Mouse (Mus musculus): Measurements from ENCODE around the gene Sf3a3. TPM values are rescaled to one million over a fixed set of nuclear protein-coding genes. Genes with fewer than 3 reads are reported as not detected.

Sf3a3 gene
- polyA plus RNA-seq, 1 experiment from 2014 or later: 101 TPM

GRCm38 (mm10) chr4:124773449-124773848, 58.9 kb downstream of the Sf3a3 start:
- Histone ChIP-seq H3K36me3 (peaks cover 16% of the 10 kb centered on the region), H3K4me1 (replicated peaks) (no peaks in the 10 kb centered on the region), H3K27ac (replicated peaks) (no peak overlapping the region), H3K4me2 (no peak overlapping the region), H3K4me3 (no peak overlapping the region), H3K9ac (no peak overlapping the region), H3K27me3 (no peaks in the 10 kb centered on the region), H3K9me3 (no peaks in the 10 kb centered on the region)
- 97% methylated on average over 1 of the region's 2 CpGs for WGBS
- ATAC-seq (ENCODE audit: low read depth): no peak

- Histone ChIP-seq H3K4me3 (no peak overlapping the region), H3K9ac (no peak overlapping the region), H3K27ac (replicated peaks) (no peak overlapping the region), H3K36me3 (peaks cover 22% of the 10 kb centered on the region), H3K4me1 (replicated peaks) (no peaks in the 10 kb centered on the region), H3K9me3 (no peaks in the 10 kb centered on the region), H3K4me2 (no peak overlapping the region), H3K27me3 (no peaks in the 10 kb centered on the region)
- 89% methylated on average over 6 of the region's 6 CpGs for WGBS
- ATAC-seq (ENCODE audit: low read depth): no peak
Observed at GRCm38 (mm10) chr4:124773995-124774394, 59.4 kb downstream of the Sf3a3 start.

- Histone ChIP-seq H3K4me1 (replicated peaks) (no peaks in the 10 kb centered on the region), H3K27me3 (no peaks in the 10 kb centered on the region), H3K9ac (no peak overlapping the region), H3K9me3 (no peaks in the 10 kb centered on the region), H3K27ac (replicated peaks) (no peak overlapping the region), H3K4me2 (no peak overlapping the region), H3K4me3 (no peak overlapping the region), H3K36me3 (peaks cover 26% of the 10 kb centered on the region)
- ATAC-seq (ENCODE audit: low read depth): no peak
- 84% methylated on average over 2 of the region's 2 CpGs for WGBS
Observed at GRCm38 (mm10) chr4:124774429-124774828, 59.9 kb downstream of the Sf3a3 start.

- no peak overlapping the region for H3K4me3 ChIP-seq
- no peak overlapping the region for H3K27ac ChIP-seq (replicated peaks)
- H3K36me3 ChIP-seq: peaks cover 90% of the 10 kb centered on the region
- H3K27me3 ChIP-seq: no peaks in the 10 kb centered on the region
- ATAC-seq (ENCODE audit: low read depth): no peak
- no peaks in the 10 kb centered on the region for H3K4me1 ChIP-seq (replicated peaks)
- 94% methylated on average over 7 of the region's 7 CpGs for WGBS
- no peak overlapping the region for H3K9ac ChIP-seq
- no peaks in the 10 kb centered on the region for H3K9me3 ChIP-seq
- no peak overlapping the region for H3K4me2 ChIP-seq
Observed at GRCm38 (mm10) chr4:124781361-124781760, 66.8 kb downstream of the Sf3a3 start.

MicroRNAs encoded within 50 kb of the gene (microRNA counts, 519-probe panel; counts per million panel counts)
- microRNA mmu-miR-697 (not detected), microRNA mmu-miR-698 (not detected)

Small RNAs within 50 kb of the gene (microRNA-seq; reads per million reads assigned to microRNA genes)
- gene Gm24721: not detected
- gene Mir697: not detected
- not detected for gene Mir698

Other genes starting within 250 kb of the Sf3a3 start
- 0.47 and 0.68 TPM in 2 replicates for gene 3100002H09Rik, start 104.0 kb upstream of the Sf3a3 start, polyA plus RNA-seq (2015; fragmentation: Nextera tagmentation; extraction: Ambion mirVana)
- 8.0 and 8.7 TPM in 2 replicates for gene Pou3f1, start 58.0 kb upstream of the Sf3a3 start, polyA plus RNA-seq (2015; fragmentation: Nextera tagmentation; extraction: Ambion mirVana)
- gene Utp11, start 21.2 kb upstream of the Sf3a3 start, polyA plus RNA-seq (2015; fragmentation: Nextera tagmentation; extraction: Ambion mirVana): 49.2 and 54.2 TPM in 2 replicates
- 2.6 and 2.9 TPM in 2 replicates for gene Fhl3, start 14.1 kb upstream of the Sf3a3 start, polyA plus RNA-seq (2015; fragmentation: Nextera tagmentation; extraction: Ambion mirVana)
- 23.6 and 29.1 TPM in 2 replicates for gene Inpp5b, start 27.1 kb downstream of the Sf3a3 start, polyA plus RNA-seq (2015; fragmentation: Nextera tagmentation; extraction: Ambion mirVana)
- 11.7 and 12.2 TPM in 2 replicates for gene Mtf1, start 87.3 kb downstream of the Sf3a3 start, polyA plus RNA-seq (2015; fragmentation: Nextera tagmentation; extraction: Ambion mirVana)
- 39.6 and 46.6 TPM in 2 replicates for gene Yrdc, start 135.9 kb downstream of the Sf3a3 start, polyA plus RNA-seq (2015; fragmentation: Nextera tagmentation; extraction: Ambion mirVana)
- 74.9 and 80.2 TPM in 2 replicates for gene 1110065P20Rik, start 136.4 kb downstream of the Sf3a3 start, polyA plus RNA-seq (2015; fragmentation: Nextera tagmentation; extraction: Ambion mirVana)
- gene Maneal, start 147.4 kb downstream of the Sf3a3 start, polyA plus RNA-seq (2015; fragmentation: Nextera tagmentation; extraction: Ambion mirVana): 8.2 and 10.0 TPM in 2 replicates
- 4.7 and 5.3 TPM in 2 replicates for gene Epha10, start 166.1 kb downstream of the Sf3a3 start, polyA plus RNA-seq (2015; fragmentation: Nextera tagmentation; extraction: Ambion mirVana)
- gene 9930104L06Rik, start 222.3 kb downstream of the Sf3a3 start, polyA plus RNA-seq (2015; fragmentation: Nextera tagmentation; extraction: Ambion mirVana): 13.3 and 17.1 TPM in 2 replicates
- gene Cdca8, start 224.5 kb downstream of the Sf3a3 start, polyA plus RNA-seq (2015; fragmentation: Nextera tagmentation; extraction: Ambion mirVana): 30.1 and 38.2 TPM in 2 replicates

Measured in neural tube, embryonic 13.5 days (tissue).